Mouse (Mus musculus): ENCODE measurements at regions not wholly inside any gene's neighbourhood (a gene's known extent, or its start where the extent isn't known, plus 50 kb on each side); places are given as distances from the start of the nearest gene placed in this dataset.

GRCm38 (mm10) chr14:76651096-76651495 is 94.4 kb upstream of the Serp2 start:
- WGBS, result 91% methylated on average over 8 of the region's 8 CpGs

GRCm38 (mm10) chr14:76649927-76650326 is 93.2 kb upstream of the Serp2 start:
- ATAC-seq (ENCODE audit: insufficient number of reproducible peaks, insufficient read depth, low FRiP score, low TSS enrichment, low read depth), result no peak
- WGBS, result 86% methylated on average over 3 of the region's 3 CpGs
- peaks cover 3% of the 10 kb centered on the region; the same call in 1 of the 2 replicates for H3K4me1 ChIP-seq (replicated peaks)
- no peaks in the 10 kb centered on the region for H3K36me3 ChIP-seq
- H3K27ac ChIP-seq, result no peak overlapping the region
- no peaks in the 10 kb centered on the region for H3K27me3 ChIP-seq
- H3K4me2 ChIP-seq, result no peak overlapping the region
- H3K9me3 ChIP-seq, result no peaks in the 10 kb centered on the region
- H3K9ac ChIP-seq (replicated peaks), result no peak overlapping the region
- no peak overlapping the region for H3K4me3 ChIP-seq (replicated peaks)

More at GRCm38 (mm10) chr14:76651096-76651495, 94.4 kb upstream of the Serp2 start:
- no peaks in the 10 kb centered on the region for H3K9me3 ChIP-seq
- no peaks in the 10 kb centered on the region for H3K27me3 ChIP-seq
- no peaks in the 10 kb centered on the region for H3K36me3 ChIP-seq
- H3K27ac ChIP-seq, result no peak overlapping the region
- no peak for ATAC-seq (ENCODE audit: insufficient number of reproducible peaks, insufficient read depth, low FRiP score, low TSS enrichment, low read depth)
- no peak overlapping the region for H3K4me3 ChIP-seq (replicated peaks)
- no peak overlapping the region for H3K4me2 ChIP-seq
- no peak overlapping the region for H3K9ac ChIP-seq (replicated peaks)
- H3K4me1 ChIP-seq (replicated peaks), result no peaks in the 10 kb centered on the region

GRCm38 (mm10) chr14:76644716-76645115 is 88.0 kb upstream of the Serp2 start:
- no peak overlapping the region for H3K9ac ChIP-seq (replicated peaks)
- H3K36me3 ChIP-seq, result no peaks in the 10 kb centered on the region
- peak overlapping the region; percentile 75 for H3K27ac ChIP-seq
- no peak overlapping the region for H3K4me3 ChIP-seq (replicated peaks)
- peaks cover 14% of the 10 kb centered on the region for H3K4me1 ChIP-seq (replicated peaks)
- H3K4me2 ChIP-seq, result no peak overlapping the region
- H3K9me3 ChIP-seq, result no peaks in the 10 kb centered on the region
- 81% methylated on average over 3 of the region's 3 CpGs for WGBS
- ATAC-seq (ENCODE audit: insufficient number of reproducible peaks, insufficient read depth, low FRiP score, low TSS enrichment, low read depth), result no peak
- no peaks in the 10 kb centered on the region for H3K27me3 ChIP-seq

- Histone ChIP-seq H3K36me3 (no peaks in the 10 kb centered on the region), H3K9ac (replicated peaks) (no peak overlapping the region), H3K4me1 (replicated peaks) (peaks cover 14% of the 10 kb centered on the region), H3K27ac (no peak overlapping the region), H3K4me2 (no peak overlapping the region), H3K9me3 (no peaks in the 10 kb centered on the region), H3K4me3 (replicated peaks) (no peak overlapping the region), H3K27me3 (no peaks in the 10 kb centered on the region)
- 91% methylated on average over 4 of the region's 4 CpGs for WGBS
- ATAC-seq (ENCODE audit: insufficient number of reproducible peaks, insufficient read depth, low FRiP score, low TSS enrichment, low read depth), result no peak
These were observed 85.3 kb upstream of the Serp2 start for GRCm38 (mm10) chr14:76641752-76642529.

GRCm38 (mm10) chr14:76633170-76633569 is 76.5 kb upstream of the Serp2 start:
- Histone ChIP-seq H3K9me3 (peaks cover 5% of the 10 kb centered on the region; the same call in 1 of the 2 replicates), H3K4me3 (replicated peaks) (no peak overlapping the region), H3K27me3 (no peaks in the 10 kb centered on the region), H3K36me3 (no peaks in the 10 kb centered on the region), H3K4me2 (no peak overlapping the region), H3K9ac (replicated peaks) (no peak overlapping the region), H3K4me1 (replicated peaks) (0 out of 2 replicates have a peak, but pooled peaks cover 6% of the 10 kb centered on the region), H3K27ac (no peak overlapping the region)
- no peak for ATAC-seq (ENCODE audit: insufficient number of reproducible peaks, insufficient read depth, low FRiP score, low TSS enrichment, low read depth)
- WGBS, result 80% methylated on average over 6 of the region's 6 CpGs

GRCm38 (mm10) chr14:76632763-76633162 is 76.1 kb upstream of the Serp2 start:
- Histone ChIP-seq H3K4me2 (no peak overlapping the region), H3K4me1 (replicated peaks) (0 out of 2 replicates have a peak, but pooled peaks cover 6% of the 10 kb centered on the region), H3K27ac (no peak overlapping the region), H3K4me3 (replicated peaks) (no peak overlapping the region), H3K9ac (replicated peaks) (no peak overlapping the region), H3K36me3 (no peaks in the 10 kb centered on the region), H3K27me3 (no peaks in the 10 kb centered on the region), H3K9me3 (peaks cover 5% of the 10 kb centered on the region; the same call in 1 of the 2 replicates)
- no peak for ATAC-seq (ENCODE audit: insufficient number of reproducible peaks, insufficient read depth, low FRiP score, low TSS enrichment, low read depth)
- 75% methylated on average over 6 of the region's 6 CpGs for WGBS

GRCm38 (mm10) chr14:76631740-76632139 is 75.1 kb upstream of the Serp2 start:
- H3K9me3 ChIP-seq, result peaks cover 5% of the 10 kb centered on the region; the same call in 1 of the 2 replicates
- no peaks in the 10 kb centered on the region for H3K27me3 ChIP-seq
- ATAC-seq (ENCODE audit: insufficient number of reproducible peaks, insufficient read depth, low FRiP score, low TSS enrichment, low read depth), result no peak
- no peak overlapping the region for H3K4me2 ChIP-seq
- no peaks in the 10 kb centered on the region for H3K36me3 ChIP-seq
- no peak overlapping the region for H3K9ac ChIP-seq (replicated peaks)
- no peak overlapping the region for H3K4me3 ChIP-seq (replicated peaks)
- H3K4me1 ChIP-seq (replicated peaks), result 0 out of 2 replicates have a peak, but pooled peaks cover 6% of the 10 kb centered on the region
- 80% methylated on average over 6 of the region's 6 CpGs for WGBS
- no peak overlapping the region for H3K27ac ChIP-seq

- H3K27ac ChIP-seq, result no peak overlapping the region
- no peaks in the 10 kb centered on the region for H3K27me3 ChIP-seq
- peaks cover 10% of the 10 kb centered on the region for H3K4me1 ChIP-seq (replicated peaks)
- H3K36me3 ChIP-seq, result no peaks in the 10 kb centered on the region
- 88% methylated on average over 4 of the region's 4 CpGs for WGBS
- no peak for ATAC-seq (ENCODE audit: insufficient number of reproducible peaks, insufficient read depth, low FRiP score, low TSS enrichment, low read depth)
- no peak overlapping the region for H3K4me2 ChIP-seq
- H3K4me3 ChIP-seq (replicated peaks), result no peak overlapping the region
- H3K9ac ChIP-seq (replicated peaks), result no peak overlapping the region
- peaks cover 5% of the 10 kb centered on the region; the same call in 1 of the 2 replicates for H3K9me3 ChIP-seq
These were observed 74.5 kb upstream of the Serp2 start for GRCm38 (mm10) chr14:76631181-76631580.

- H3K27ac ChIP-seq, result no peak overlapping the region
- no peak overlapping the region for H3K9ac ChIP-seq (replicated peaks)
- H3K4me3 ChIP-seq (replicated peaks), result no peak overlapping the region
- H3K36me3 ChIP-seq, result no peaks in the 10 kb centered on the region
- no peak overlapping the region for H3K4me2 ChIP-seq
- peaks cover 5% of the 10 kb centered on the region; the same call in 1 of the 2 replicates for H3K9me3 ChIP-seq
- no peak for ATAC-seq (ENCODE audit: insufficient number of reproducible peaks, insufficient read depth, low FRiP score, low TSS enrichment, low read depth)
- no peaks in the 10 kb centered on the region for H3K27me3 ChIP-seq
- 80% methylated on average over 11 of the region's 11 CpGs for WGBS
- H3K4me1 ChIP-seq (replicated peaks), result peaks cover 22% of the 10 kb centered on the region
These were observed 73.3 kb upstream of the Serp2 start for GRCm38 (mm10) chr14:76629913-76630478.

- Histone ChIP-seq H3K27ac (no peak overlapping the region), H3K9ac (replicated peaks) (no peak overlapping the region), H3K4me1 (replicated peaks) (peaks cover 38% of the 10 kb centered on the region), H3K9me3 (peaks cover 5% of the 10 kb centered on the region; the same call in 1 of the 2 replicates), H3K36me3 (no peaks in the 10 kb centered on the region), H3K4me2 (no peak overlapping the region), H3K27me3 (no peaks in the 10 kb centered on the region), H3K4me3 (replicated peaks) (no peak overlapping the region)
- ATAC-seq (ENCODE audit: insufficient number of reproducible peaks, insufficient read depth, low FRiP score, low TSS enrichment, low read depth), result no peak
- WGBS, result 78% methylated on average over 10 of the region's 10 CpGs
These were observed 71.6 kb upstream of the Serp2 start for GRCm38 (mm10) chr14:76628182-76628892.
